Mouse (Mus musculus): ENCODE measurements around the gene Fahd2a. TPM values are rescaled to one million over a fixed set of nuclear protein-coding genes. Genes with fewer than 3 reads are reported as not detected.
A peak's percentile ranks its signal among the peaks of the same experiment; 100 is the strongest.

The Fahd2a gene
- total RNA-seq, 2 experiments from 2014 or later, result 18.1 TPM

DNA sequence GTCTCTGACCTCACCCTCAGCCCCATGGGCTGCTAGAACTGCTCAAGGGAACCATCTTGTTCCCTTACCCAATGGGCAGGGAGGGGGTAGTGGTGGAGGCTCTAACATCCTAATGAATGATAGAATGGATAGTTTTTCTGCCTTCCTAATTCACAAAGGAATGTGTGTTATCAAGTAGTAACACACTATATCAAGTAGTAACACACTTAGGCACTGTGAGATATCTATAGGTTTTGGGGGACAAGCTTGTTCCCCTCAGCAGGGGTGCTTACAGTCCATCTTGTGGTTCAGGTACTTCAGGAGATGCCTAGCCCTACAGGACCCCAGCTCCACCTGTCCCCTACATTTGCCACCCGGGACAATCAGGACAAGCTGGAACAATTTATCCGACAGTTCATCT lies 8.8 kb downstream of the Fahd2a start:
- no peak for DNase-seq (ENCODE audit: low spot score in 2 of 2)

DNA sequence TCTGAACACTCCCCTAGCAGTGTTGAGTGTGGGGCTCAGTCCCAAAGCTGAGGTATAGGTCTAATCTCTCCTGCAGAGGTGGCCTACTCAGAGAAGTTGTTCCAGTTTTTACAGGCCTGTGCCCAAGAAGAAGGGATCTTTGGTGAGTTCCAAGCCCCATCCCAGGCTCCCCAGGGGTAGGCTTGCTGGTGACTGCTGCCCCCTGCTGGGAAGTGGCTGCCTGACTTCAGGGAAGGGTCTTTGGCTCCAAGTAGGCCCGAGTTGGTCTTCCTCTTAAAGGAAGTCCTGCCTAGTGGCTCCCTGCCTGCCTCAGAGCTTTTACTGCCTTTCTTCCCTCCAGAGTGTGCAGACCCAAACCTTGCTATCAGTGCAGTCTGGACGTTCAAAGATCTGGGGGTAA lies 9.2 kb downstream of the Fahd2a start:
- peak in 1 of 2 experiments; percentile 22 for DNase-seq (ENCODE audit: low spot score in 2 of 2)

More for the DNA sequence above, 8.8 kb downstream of the Fahd2a start:
- intact Hi-C loops (cut with DNase I), result no loop called here

GRCm38 (mm10) chr2:127433487-127434295 lies 10.7 kb downstream of the Fahd2a start:
- intact Hi-C loops (cut with DNase I), result no loop called here
- no peak for DNase-seq (ENCODE audit: low spot score in 2 of 2)

More for the DNA sequence above, 9.2 kb downstream of the Fahd2a start:
- intact Hi-C loops (cut with DNase I), result no loop called here

- intact Hi-C loops (cut with DNase I), result loop anchor here (1.0 kb wide), 1 partner anchor 68 kb away; no protein-coding TSS in a partner anchor
- peak; percentile 68 to 69 for DNase-seq (ENCODE audit: low spot score in 2 of 2)
Measured at GRCm38 (mm10) chr2:127430238-127430637, 14.1 kb downstream of the Fahd2a start.

- no peak for DNase-seq (ENCODE audit: low spot score in 2 of 2)
- intact Hi-C loops (cut with DNase I), result no loop called here
Measured at GRCm38 (mm10) chr2:127424977-127425376, 19.4 kb downstream of the Fahd2a start, which contains the start of gene Gpat2. Gene Gpat2, plus strand, starts transcription at chr2:127425199.

DNA sequence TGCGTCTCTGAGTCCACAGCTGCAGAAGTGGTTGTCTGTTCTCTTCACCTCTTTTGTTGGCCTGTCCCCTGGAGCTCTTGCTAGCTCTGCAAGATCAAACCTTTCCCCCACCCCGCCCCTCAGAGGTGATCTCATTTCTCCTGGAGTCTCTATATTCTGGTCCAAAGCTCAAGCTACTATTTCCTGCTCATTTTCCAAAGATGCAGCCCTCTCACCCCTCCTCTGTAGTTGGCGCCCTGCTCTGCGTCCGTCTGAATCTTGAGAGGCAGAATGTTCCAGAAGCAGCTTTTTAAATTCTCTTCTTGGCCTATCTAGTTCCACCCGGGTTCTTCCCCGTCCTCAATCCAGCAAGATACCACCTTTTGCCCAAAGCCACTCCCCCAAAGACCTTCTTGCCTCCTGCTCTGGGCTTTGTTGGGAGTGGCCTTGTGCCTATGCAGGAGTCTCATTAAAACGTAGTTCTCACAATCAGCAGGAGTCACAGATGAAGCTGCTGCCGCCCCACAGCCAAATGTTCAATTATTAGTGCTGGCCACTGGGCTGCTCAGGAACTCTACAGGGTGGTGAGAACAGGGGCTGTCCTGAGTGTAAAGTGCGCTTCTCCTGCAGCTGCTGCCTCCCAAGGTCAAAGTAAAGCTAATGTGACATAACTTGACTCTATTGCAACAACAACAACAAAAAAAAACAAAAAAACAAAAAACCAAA lies 25.9 kb downstream of the Fahd2a start:
- no peak for DNase-seq (ENCODE audit: low spot score in 2 of 2)
- intact Hi-C loops (cut with DNase I), result no loop called here

- no peak for DNase-seq (ENCODE audit: low spot score in 2 of 2)
- intact Hi-C loops (cut with DNase I), result no loop called here
Measured at GRCm38 (mm10) chr2:127416706-127417105, 27.7 kb downstream of the Fahd2a start.

GRCm38 (mm10) chr2:127415806-127416205 lies 28.6 kb downstream of the Fahd2a start:
- intact Hi-C loops (cut with DNase I), result no loop called here
- no peak for DNase-seq (ENCODE audit: low spot score in 2 of 2)

GRCm38 (mm10) chr2:127411126-127411525 lies 33.2 kb downstream of the Fahd2a start:
- DNase-seq (ENCODE audit: low spot score in 2 of 2), result no peak
- intact Hi-C loops (cut with DNase I), result no loop called here

- no peak for DNase-seq (ENCODE audit: low spot score in 2 of 2)
Measured at GRCm38 (mm10) chr2:127398738-127399137, 45.6 kb downstream of the Fahd2a start.

GRCm38 (mm10) chr2:127394606-127395161 lies 49.7 kb downstream of the Fahd2a start:
- intact Hi-C loops (cut with DNase I), result loop anchor here (5.0 kb wide), 1 partner anchor 32 kb away; the partner anchor contains the start of gene Adra2b
- no peak for DNase-seq (ENCODE audit: low spot score in 2 of 2)

More at GRCm38 (mm10) chr2:127398738-127399137, 45.6 kb downstream of the Fahd2a start:
- intact Hi-C loops (cut with DNase I), result loop anchor here (5.0 kb wide), 1 partner anchor 36 kb away; the partner anchor contains the start of gene Adra2b

DNA sequence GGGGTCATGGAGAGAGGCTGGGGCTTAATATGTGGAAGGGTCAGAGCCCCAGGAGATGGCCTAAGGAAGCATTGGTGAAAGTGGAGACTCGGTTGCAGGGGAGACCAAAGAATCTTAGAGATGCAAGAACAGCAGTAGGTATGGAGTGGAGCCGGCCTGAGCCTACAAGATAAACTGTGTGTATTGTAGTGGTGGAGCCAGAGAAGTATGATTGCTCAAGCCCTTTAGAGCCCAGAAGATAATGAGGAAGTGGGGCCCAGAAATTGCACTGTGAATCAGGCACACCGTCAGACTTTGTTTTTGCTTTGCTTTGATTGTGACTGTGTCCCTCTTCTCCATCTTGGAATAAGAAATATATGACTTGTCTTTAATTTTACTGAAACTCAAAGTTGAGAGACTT lies 53.0 kb downstream of the Fahd2a start:
- intact Hi-C loops (cut with DNase I), result no loop called here
- no peak for DNase-seq (ENCODE audit: low spot score in 2 of 2)

- intact Hi-C loops (cut with DNase I), result no loop called here
- DNase-seq (ENCODE audit: low spot score in 2 of 2), result no peak
Measured at GRCm38 (mm10) chr2:127390846-127391245, 53.5 kb downstream of the Fahd2a start.

DNA sequence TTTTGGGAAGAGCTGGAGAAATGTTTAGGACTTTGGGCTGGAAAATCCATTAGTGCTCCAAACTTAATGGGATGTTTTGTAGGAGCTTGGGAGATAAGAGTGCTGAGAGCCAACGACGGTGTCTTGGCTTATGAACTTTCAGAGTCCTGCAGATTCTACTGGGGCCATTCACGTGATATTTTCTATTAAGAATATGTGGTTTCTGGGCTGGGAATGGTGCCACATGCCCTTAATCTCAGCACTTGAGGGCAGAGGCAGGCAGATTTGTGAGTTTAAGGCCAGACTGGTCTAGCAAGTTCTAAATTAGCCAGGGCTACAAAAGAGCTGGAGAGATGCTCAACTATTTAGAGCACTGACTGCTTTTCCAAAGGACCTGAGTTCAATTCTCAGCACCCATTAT lies 54.0 kb downstream of the Fahd2a start:
- no peak for DNase-seq (ENCODE audit: low spot score in 2 of 2)
- intact Hi-C loops (cut with DNase I), result no loop called here

GRCm38 (mm10) chr2:127387521-127387920 lies 56.8 kb downstream of the Fahd2a start:
- no peak for DNase-seq (ENCODE audit: low spot score in 2 of 2)
- intact Hi-C loops (cut with DNase I), result no loop called here

Other genes with a start within 250 kb of the Fahd2a start
- under 1 TPM; 0.53 to 0.87 TPM for gene 1810024B03Rik, start 236.3 kb downstream of the Fahd2a start, total RNA-seq (2021)
- 10 to 100 TPM; 76.7 to 78.3 TPM for gene Snrnp200, start 236.2 kb downstream of the Fahd2a start, total RNA-seq (2021)
- 10 to 100 TPM; 78.5 to 90.5 TPM for gene Ciao1, start 196.7 kb downstream of the Fahd2a start, total RNA-seq (2021)
- 10 to 100 TPM; 83.9 to 85.8 TPM for gene Tmem127, start 196.7 kb downstream of the Fahd2a start, total RNA-seq (2021)
- gene Stard7, start 174.3 kb downstream of the Fahd2a start, total RNA-seq (2021), result 100 to 1,000 TPM; 108 to 119 TPM
- gene Dusp2, start 108.4 kb downstream of the Fahd2a start, total RNA-seq (2021), result 1 to 10 TPM; 2.3 to 2.8 TPM
- gene Astl, start 105.9 kb downstream of the Fahd2a start, total RNA-seq (2021), result not detected
- gene Adra2b, start 81.4 kb downstream of the Fahd2a start, total RNA-seq (2021), result 1 to 10 TPM in 1 of 2 experiments, under 1 TPM in 1; 0.39 to 1.1 TPM
- gene Gpat2, start 19.4 kb downstream of the Fahd2a start, total RNA-seq (2021), result under 1 TPM in 1 of 2 experiments, not detected in 1; 0.48 TPM
- 100 to 1,000 TPM; 120 to 123 TPM for gene Kcnip3, start 77.5 kb upstream of the Fahd2a start, total RNA-seq (2021)
- under 1 TPM; 0.18 to 0.21 TPM for gene Prom2, start 96.9 kb upstream of the Fahd2a start, total RNA-seq (2021)
- 1 to 10 TPM; 7.1 to 7.9 TPM for gene Zfp661, start 142.5 kb upstream of the Fahd2a start, total RNA-seq (2021)
- 10 to 100 TPM; 87.7 to 89.0 TPM for gene Mrps5, start 142.7 kb upstream of the Fahd2a start, total RNA-seq (2021)
- 100 to 1,000 TPM; 100 to 125 TPM for gene Mal, start 212.1 kb upstream of the Fahd2a start, total RNA-seq (2021)

All from left cerebral cortex, postnatal 25 days (tissue).